Mouse (Mus musculus) midbrain, embryonic 16.5 days (tissue): ENCODE results near the gene Smarca2. TPM values are rescaled to one million over a fixed set of nuclear protein-coding genes. Genes with fewer than 3 reads are reported as not detected.

ENCODE experiments used
- ATAC-seq: fragments of 200-750 bp; cut with Nextera tagmentation; 2 replicates; pipeline ENCODE4 v1.8.0; 2017; ENCODE audit warnings: moderate TSS enrichment
- H3K27ac ChIP-seq: fragments of 300-500 bp; sonication (generic); 2 replicates; pipeline ENCODE4 v1.5.1; 2014; ENCODE audit warnings: mild to moderate bottlenecking, low read length, mixed read lengths
- H3K27me3 ChIP-seq: fragments of 300-500 bp; sonication (generic); 2 replicates; pipeline ENCODE4 v1.6.1; 2014; ENCODE audit warnings: low read depth, low read length, mixed read lengths; ENCODE audit not compliant: control insufficient read depth, insufficient read depth
- H3K36me3 ChIP-seq: fragments of 300-500 bp; sonication (generic); 2 replicates; pipeline ENCODE4 v1.6.1; 2014; ENCODE audit warnings: mild to moderate bottlenecking, low read length, moderate library complexity, mixed read lengths; ENCODE audit not compliant: control insufficient read depth, insufficient read depth
- H3K4me1 ChIP-seq: fragments of 300-500 bp; sonication (generic); 2 replicates; pipeline ENCODE4 v1.6.1; 2014; ENCODE audit warnings: mild to moderate bottlenecking, low read length, mixed read lengths; ENCODE audit not compliant: control insufficient read depth, insufficient read depth
- H3K4me2 ChIP-seq: fragments of 300-500 bp; sonication (generic); 2 replicates; pipeline ENCODE4 v1.6.1; 2014; ENCODE audit warnings: mild to moderate bottlenecking, low read length, mixed read lengths
- H3K4me3 ChIP-seq: fragments of 300-500 bp; sonication (generic); 2 replicates; pipeline ENCODE4 v1.5.1; 2014; ENCODE audit warnings: low read depth, mild to moderate bottlenecking, low read length, moderate library complexity, mixed read lengths
- H3K9ac ChIP-seq: fragments of 300-500 bp; sonication (generic); 2 replicates; pipeline ENCODE4 v1.6.1; 2014; ENCODE audit warnings: low read depth, low read length, mixed read lengths
- H3K9me3 ChIP-seq: fragments of 300-500 bp; sonication (generic); replicated peaks from 2 replicates; pipeline ENCODE4 v1.6.1; 2014; ENCODE audit warnings: mild to moderate bottlenecking, low read length, mixed read lengths; ENCODE audit not compliant: control insufficient read depth, poor library complexity, severe bottlenecking
- WGBS: fragments of 180-500 bp; shearing (Covaris S2); extraction: QIAGEN DNeasy Blood & Tissue Kit; methylation state at CpG from one replicate; pipeline ENCODE4 v1.1.7; 2014; 5-methylcytosine and 5-hydroxymethylcytosine counted together
- polyA plus RNA-seq: library from polyadenylated mRNA; unstranded; fragments of >200 nt; fragmentation: Nextera tagmentation; extraction: Ambion mirVana; gene quantifications from 2 replicates; pipeline ENCODE4 v1.2.1, GENCODE M21; 2015

The Smarca2 gene
- polyA plus RNA-seq, 1 experiment from 2014 or later = 178 TPM

DNA sequence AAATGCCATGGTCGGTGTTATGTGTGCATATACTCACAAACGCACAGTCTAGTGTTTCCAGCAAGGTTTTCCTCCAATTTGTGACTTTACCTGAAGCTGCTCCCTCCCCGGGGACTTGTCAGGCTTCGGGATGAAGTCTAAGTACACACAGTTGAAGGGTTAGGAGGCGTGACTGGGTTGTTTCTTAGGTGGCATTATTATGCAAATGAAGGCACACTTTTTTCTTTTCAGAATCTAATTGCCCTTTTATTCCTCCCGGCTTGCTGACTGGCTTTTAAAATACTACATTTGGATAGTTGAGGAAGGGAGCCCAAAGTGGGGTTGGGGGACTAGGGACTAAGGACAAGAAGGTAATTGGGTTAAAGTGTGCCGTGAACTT lies 3.6 kb downstream of the Smarca2 start:
- Histone ChIP-seq H3K4me2 (peak overlapping the region; percentile 94), H3K4me3 (peak overlapping the region; percentile 69), H3K36me3 (no peaks in the 10 kb centered on the region), H3K27ac (no peak overlapping the region), H3K4me1 (peaks cover 14% of the 10 kb centered on the region), H3K9ac (peak overlapping the region; percentile 38; the same call in 1 of the 2 replicates), H3K9me3 (no peaks in the 10 kb centered on the region), H3K27me3 (no peaks in the 10 kb centered on the region)
- WGBS = 3% methylated on average over 7 of the region's 7 CpGs
- ATAC-seq = no peak

DNA sequence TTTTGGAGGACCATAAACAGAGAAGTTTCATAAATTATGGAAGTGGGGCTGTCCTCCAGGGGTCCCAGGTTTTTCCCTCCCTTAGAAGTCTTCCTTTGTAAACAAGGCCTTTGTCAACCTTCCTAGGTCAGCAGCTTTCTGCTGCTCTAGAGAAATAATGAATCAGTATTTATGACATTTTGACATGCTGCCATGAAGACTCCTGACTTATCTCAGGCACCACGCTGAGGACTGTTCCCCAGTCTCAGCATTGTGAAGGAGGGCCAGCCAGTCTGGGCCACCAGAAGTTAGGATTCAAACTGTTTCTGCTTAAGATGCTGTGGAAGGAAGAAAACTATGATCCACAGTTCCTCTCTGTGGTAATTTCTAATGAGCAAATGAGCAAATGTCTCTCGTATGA lies 4.8 kb downstream of the Smarca2 start:
- H3K36me3 ChIP-seq = no peaks in the 10 kb centered on the region
- no peaks in the 10 kb centered on the region for H3K27me3 ChIP-seq
- no peak overlapping the region for H3K4me3 ChIP-seq
- no peak overlapping the region for H3K9ac ChIP-seq
- no peaks in the 10 kb centered on the region for H3K9me3 ChIP-seq
- H3K4me2 ChIP-seq = no peak overlapping the region
- WGBS = 40% methylated on average over 2 of the region's 2 CpGs
- no peak overlapping the region for H3K27ac ChIP-seq
- peaks cover 11% of the 10 kb centered on the region for H3K4me1 ChIP-seq
- ATAC-seq = no peak

DNA sequence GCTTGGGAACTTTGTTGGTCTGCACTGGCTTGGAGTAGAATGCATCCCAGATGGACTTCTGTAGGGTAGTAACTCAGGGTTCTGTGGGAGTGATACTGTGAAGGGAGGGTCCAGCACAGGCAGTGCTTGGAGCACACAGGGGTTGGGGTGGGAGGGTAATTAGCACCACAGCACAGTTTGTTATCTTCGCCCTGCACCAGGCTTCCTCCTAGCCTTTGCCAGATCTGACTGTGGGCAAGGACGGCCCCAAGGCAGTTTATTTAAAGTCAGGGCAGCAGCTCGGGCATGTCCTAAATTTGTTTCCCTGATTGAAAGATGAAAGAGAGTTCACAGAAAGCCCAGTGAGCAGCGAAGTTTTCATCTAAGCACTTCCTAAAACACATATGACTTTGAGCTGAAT lies 8.1 kb downstream of the Smarca2 start:
- no peaks in the 10 kb centered on the region for H3K27me3 ChIP-seq
- H3K9me3 ChIP-seq = no peaks in the 10 kb centered on the region
- no peak for ATAC-seq
- 71% methylated on average over 4 of the region's 4 CpGs for WGBS
- H3K4me2 ChIP-seq = no peak overlapping the region
- no peaks in the 10 kb centered on the region for H3K36me3 ChIP-seq
- peaks cover 7% of the 10 kb centered on the region for H3K4me1 ChIP-seq
- H3K27ac ChIP-seq = no peak overlapping the region
- H3K9ac ChIP-seq = no peak overlapping the region
- no peak overlapping the region for H3K4me3 ChIP-seq

DNA sequence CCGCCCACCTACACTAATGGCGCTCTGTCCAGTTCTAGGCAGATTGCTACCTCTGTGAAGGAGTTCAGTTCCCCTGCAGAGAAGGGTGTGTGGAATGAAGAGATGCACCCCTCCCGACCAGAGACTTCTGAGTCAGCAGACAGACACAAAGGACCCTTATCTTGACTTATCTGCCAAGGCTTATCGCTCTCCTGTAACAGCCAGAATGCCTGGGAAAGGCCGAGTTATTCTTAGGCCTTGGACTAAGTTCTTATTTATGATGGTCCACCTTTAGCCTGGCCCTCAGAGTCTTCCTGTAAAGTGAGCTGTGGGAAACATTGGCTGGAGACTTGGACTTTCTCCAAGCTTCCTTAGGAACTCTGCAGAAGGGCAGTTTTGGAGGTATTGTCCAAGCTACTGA lies 8.8 kb downstream of the Smarca2 start:
- no peak for ATAC-seq
- Histone ChIP-seq H3K36me3 (no peaks in the 10 kb centered on the region), H3K9me3 (no peaks in the 10 kb centered on the region), H3K4me3 (no peak overlapping the region), H3K9ac (no peak overlapping the region), H3K27ac (no peak overlapping the region), H3K4me2 (no peak overlapping the region), H3K4me1 (peaks cover under 1% of the 10 kb centered on the region), H3K27me3 (no peaks in the 10 kb centered on the region)
- WGBS = 81% methylated on average over 5 of the region's 5 CpGs

DNA sequence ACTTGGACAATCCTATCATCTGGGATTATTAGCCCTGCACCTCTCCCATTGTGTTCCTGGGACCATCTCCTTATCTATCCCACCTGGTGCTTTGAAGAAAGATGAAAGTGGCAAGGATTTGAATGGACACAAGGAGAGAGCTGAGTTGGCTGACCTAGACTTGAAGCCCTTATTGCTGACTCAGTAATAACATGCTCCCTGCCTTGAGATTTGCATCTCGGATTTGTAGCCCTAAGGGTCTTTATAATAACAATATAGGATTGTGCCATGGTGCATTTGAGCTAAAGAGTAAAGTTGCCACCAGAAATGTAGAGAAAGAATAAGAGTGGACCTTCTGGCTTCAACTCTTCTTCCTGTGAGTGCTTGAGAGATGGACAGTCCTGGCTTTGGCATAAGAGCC lies 11.4 kb downstream of the Smarca2 start:
- WGBS = 41% methylated on average over 1 of the region's 1 CpGs
- ATAC-seq = no peak
- no peak overlapping the region for H3K4me2 ChIP-seq
- H3K9me3 ChIP-seq = no peaks in the 10 kb centered on the region
- H3K36me3 ChIP-seq = 0 out of 2 replicates have a peak, but pooled peaks cover 2% of the 10 kb centered on the region
- no peak overlapping the region for H3K27ac ChIP-seq
- H3K4me3 ChIP-seq = no peak overlapping the region
- H3K4me1 ChIP-seq = no peaks in the 10 kb centered on the region
- H3K9ac ChIP-seq = no peak overlapping the region
- no peaks in the 10 kb centered on the region for H3K27me3 ChIP-seq

DNA sequence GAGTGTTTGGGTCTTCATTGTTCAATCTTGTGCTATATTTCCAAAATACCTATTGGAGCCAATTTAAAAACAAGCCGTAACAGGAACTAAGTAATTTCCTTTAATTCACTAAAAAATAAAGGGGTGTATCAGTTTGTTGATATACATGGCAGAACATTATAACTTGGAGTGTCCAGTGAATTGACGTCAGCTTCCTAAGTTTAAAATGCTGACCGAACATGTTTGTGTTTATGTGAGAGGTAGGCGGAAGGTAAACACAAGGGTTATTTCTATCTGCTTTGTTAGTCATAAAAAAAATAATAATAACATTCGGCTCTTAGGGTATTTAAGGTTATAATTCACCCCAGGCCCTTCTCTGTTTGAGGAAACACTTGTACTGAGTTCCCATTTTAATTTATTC lies 12.4 kb downstream of the Smarca2 start:
- no peak for ATAC-seq
- Histone ChIP-seq H3K36me3 (0 out of 2 replicates have a peak, but pooled peaks cover 3% of the 10 kb centered on the region), H3K4me2 (no peak overlapping the region), H3K27me3 (no peaks in the 10 kb centered on the region), H3K27ac (no peak overlapping the region), H3K4me3 (no peak overlapping the region), H3K4me1 (no peaks in the 10 kb centered on the region), H3K9ac (no peak overlapping the region), H3K9me3 (no peaks in the 10 kb centered on the region)
- 93% methylated on average over 5 of the region's 5 CpGs for WGBS

DNA sequence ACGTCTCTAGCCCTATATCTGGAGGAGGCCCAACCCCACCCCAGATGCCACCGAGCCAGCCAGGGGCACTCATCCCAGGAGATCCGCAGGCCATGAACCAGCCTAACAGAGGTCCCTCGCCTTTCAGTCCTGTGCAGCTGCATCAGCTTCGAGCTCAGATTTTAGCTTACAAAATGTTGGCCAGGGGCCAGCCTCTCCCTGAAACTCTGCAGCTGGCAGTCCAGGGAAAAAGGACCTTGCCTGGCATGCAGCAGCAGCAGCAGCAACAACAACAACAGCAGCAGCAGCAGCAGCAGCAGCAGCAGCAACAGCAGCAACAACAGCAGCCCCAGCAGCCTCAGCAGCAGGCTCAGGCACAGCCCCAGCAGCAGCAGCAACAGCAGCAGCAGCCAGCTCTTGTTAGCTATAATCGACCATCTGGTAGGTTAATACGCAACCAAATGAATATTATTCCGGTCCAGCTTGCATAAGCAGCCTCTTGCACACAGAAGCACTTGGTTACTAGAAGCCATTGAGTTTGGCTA lies 25.9 kb downstream of the Smarca2 start:
- no peaks in the 10 kb centered on the region for H3K27me3 ChIP-seq
- no peak overlapping the region for H3K4me2 ChIP-seq
- no peaks in the 10 kb centered on the region for H3K4me1 ChIP-seq
- no peaks in the 10 kb centered on the region for H3K36me3 ChIP-seq
- H3K4me3 ChIP-seq = no peak overlapping the region
- no peak overlapping the region for H3K27ac ChIP-seq
- WGBS = 41% methylated on average over 8 of the region's 8 CpGs
- no peak overlapping the region for H3K9ac ChIP-seq
- ATAC-seq = 0 out of 2 replicates have a peak, but pooled peaks have one; percentile 32
- H3K9me3 ChIP-seq = no peaks in the 10 kb centered on the region

DNA sequence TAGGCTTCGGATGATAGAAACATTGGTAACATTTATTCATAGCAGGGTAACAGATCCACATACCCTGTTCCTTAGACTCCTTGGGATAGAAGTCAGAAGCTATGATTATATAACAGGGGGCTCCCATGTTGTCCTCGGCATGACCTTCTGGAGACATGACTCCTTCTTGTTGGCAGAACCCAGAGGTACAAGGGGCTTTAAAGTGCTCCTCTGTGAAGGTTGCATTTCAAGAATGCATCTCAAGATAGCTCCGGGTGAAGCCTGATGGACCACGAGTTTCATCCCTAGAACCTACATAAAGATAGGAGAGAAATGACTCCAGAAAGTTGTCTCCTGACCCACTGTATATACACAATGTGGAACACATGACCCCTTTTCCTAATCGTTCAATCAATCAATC lies 27.4 kb downstream of the Smarca2 start:
- Histone ChIP-seq H3K4me3 (no peak overlapping the region), H3K4me1 (no peaks in the 10 kb centered on the region), H3K4me2 (no peak overlapping the region), H3K9ac (no peak overlapping the region), H3K27ac (no peak overlapping the region), H3K9me3 (no peaks in the 10 kb centered on the region), H3K27me3 (no peaks in the 10 kb centered on the region), H3K36me3 (no peaks in the 10 kb centered on the region)
- ATAC-seq = no peak
- WGBS = 94% methylated on average over 5 of the region's 5 CpGs

DNA sequence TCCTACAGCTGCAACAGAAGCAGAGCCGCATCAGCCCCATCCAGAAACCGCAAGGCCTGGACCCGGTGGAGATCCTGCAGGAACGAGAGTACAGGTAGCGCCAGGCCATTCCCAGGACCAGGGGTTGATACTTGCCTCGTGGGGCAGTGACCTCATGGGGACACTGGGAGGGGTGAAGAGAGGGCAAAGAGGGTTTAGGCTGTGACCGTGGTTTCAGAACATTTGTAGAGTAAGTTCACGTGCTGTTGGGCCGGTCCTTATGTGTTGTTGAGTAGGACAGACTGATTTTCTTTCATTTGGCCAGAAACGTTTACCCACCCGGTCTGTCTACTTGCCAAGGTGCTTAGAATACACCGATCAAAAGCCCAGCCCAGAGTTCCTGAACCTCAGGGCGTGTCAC lies 35.7 kb downstream of the Smarca2 start:
- no peaks in the 10 kb centered on the region; the same call in 1 of the 2 replicates for H3K4me1 ChIP-seq
- H3K36me3 ChIP-seq = no peaks in the 10 kb centered on the region; the same call in 1 of the 2 replicates
- no peak overlapping the region for H3K27ac ChIP-seq
- no peak overlapping the region for H3K4me2 ChIP-seq
- H3K4me3 ChIP-seq = no peak overlapping the region
- no peaks in the 10 kb centered on the region for H3K9me3 ChIP-seq
- 94% methylated on average over 13 of the region's 13 CpGs for WGBS
- no peaks in the 10 kb centered on the region for H3K27me3 ChIP-seq
- H3K9ac ChIP-seq = no peak overlapping the region
- no peak for ATAC-seq
